Mouse (Mus musculus) frontal cortex, postnatal 25 days (tissue): ENCODE data around the gene Igsf21.

Experiments
- DNase-seq, 2 experiments: peaks; one replicate each; pipeline ENCODE4 v3.0.0; 2022; ENCODE audit warnings: low spot score in 2 of 2

Igsf21 gene

GRCm38 (mm10) chr4:140246180-140247005, at the start of gene Igsf21:
Gene Igsf21, minus strand, starts transcription at chr4:140246784.
- no peak for DNase-seq

DNA sequence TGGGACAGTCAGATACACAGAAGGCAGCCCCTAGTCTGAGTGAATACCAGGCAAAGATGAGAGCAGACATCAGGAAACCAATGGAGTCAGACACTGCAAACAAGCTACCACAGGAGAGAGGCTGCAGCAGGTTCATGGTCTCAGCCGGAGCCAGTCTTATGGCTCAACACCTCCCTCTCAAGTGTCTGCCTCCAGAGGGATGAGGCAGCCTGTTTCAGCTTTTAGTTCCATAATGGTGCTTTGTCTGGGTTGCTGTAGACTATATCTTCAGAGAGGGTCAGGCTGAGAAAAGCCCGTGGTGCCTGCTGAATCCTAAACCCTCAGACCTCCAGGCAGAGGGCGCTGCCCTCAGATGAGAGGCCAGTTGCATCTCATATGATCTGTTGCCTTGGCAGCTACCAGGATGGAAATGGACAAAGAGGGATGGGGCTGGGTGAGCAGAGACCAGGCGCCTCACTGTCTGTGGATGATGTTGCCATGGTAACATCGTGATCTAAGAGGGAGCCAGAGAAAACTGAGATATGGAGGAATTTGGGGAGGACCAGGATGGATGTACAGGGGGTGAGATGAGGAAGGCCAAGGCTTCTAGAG, 39.2 kb upstream of the Igsf21 start:
- DNase-seq: peak in 1 of 2 experiments; percentile 20

DNA sequence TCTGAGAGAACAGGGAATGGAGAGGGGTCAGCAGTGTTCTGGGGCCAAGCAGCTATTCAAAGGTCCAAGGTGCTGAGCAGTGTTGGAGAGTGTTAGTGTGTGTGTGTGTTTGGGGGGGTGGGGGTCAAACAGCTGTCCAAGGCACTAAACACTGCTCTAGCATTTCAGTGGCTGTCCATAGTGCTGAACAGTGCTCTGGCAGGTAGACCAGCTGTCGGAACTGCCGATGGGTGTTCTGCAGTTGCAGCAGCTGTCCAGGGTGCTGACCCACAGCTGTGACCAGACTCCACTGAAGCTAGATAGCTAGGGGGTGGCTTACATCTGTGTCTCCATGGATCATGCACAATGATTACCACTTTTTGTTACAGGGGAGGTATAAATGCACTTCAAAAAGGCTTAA, 36.8 kb upstream of the Igsf21 start:
- no peak for DNase-seq

- DNase-seq: peak in 1 of 2 experiments; percentile 27
Measured at GRCm38 (mm10) chr4:140278269-140278668, 31.7 kb upstream of the Igsf21 start.

- DNase-seq: no peak
Measured at GRCm38 (mm10) chr4:140271913-140272312, 25.3 kb upstream of the Igsf21 start.

DNA sequence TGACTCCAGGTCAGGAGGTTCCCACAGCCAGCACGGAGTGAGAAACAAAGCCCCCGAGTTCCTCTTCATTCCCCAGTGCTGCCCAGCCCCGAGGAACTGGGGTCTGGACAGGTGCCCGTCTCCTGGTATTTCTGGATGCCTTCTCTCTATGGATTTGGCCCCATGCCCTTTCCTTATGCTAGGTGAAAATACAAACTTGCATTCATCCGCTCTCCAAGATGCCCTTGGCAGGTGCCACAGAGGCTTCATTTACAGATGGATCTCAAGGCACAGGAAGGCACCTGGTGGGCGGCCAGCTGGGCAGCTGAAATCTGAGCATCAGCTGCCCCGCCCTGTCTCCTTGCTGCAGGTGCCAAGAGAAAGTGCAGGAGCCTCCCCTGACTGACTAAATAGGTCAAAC, 23.9 kb upstream of the Igsf21 start:
- no peak for DNase-seq

GRCm38 (mm10) chr4:140269184-140269840, 22.7 kb upstream of the Igsf21 start:
- DNase-seq: no peak

DNA sequence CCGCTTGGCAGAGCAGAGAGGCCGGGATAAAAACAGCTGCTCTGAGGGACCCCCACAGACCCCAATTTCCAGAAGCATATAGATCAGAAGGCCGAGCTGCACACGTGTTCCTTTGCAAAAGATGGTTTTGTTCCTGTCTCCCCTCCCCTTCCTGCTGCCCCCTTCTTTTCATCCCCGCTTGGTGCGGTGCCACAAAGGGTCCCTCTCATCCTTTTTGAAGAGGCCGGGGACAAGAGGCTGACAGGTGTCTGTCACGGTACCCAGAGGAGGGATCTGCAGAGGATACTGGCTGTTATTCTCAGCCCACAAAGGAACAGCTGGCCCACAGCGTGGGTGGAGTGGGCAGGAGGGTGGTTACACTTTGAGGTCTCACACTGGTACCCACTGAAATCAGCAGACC, 21.3 kb upstream of the Igsf21 start:
- no peak for DNase-seq

GRCm38 (mm10) chr4:140267086-140267485, 20.5 kb upstream of the Igsf21 start:
- DNase-seq: no peak

- DNase-seq: no peak
Measured at GRCm38 (mm10) chr4:140258968-140259367, 12.4 kb upstream of the Igsf21 start.

- DNase-seq: no peak
Measured at GRCm38 (mm10) chr4:140252369-140252768, 5.8 kb upstream of the Igsf21 start.

GRCm38 (mm10) chr4:140249011-140249744, 2.6 kb upstream of the Igsf21 start:
- no peak for DNase-seq

GRCm38 (mm10) chr4:140248396-140248795, 1.8 kb upstream of the Igsf21 start:
- no peak for DNase-seq

GRCm38 (mm10) chr4:140247006-140248003, 721 bp upstream of the Igsf21 start:
- DNase-seq: no peak

DNA sequence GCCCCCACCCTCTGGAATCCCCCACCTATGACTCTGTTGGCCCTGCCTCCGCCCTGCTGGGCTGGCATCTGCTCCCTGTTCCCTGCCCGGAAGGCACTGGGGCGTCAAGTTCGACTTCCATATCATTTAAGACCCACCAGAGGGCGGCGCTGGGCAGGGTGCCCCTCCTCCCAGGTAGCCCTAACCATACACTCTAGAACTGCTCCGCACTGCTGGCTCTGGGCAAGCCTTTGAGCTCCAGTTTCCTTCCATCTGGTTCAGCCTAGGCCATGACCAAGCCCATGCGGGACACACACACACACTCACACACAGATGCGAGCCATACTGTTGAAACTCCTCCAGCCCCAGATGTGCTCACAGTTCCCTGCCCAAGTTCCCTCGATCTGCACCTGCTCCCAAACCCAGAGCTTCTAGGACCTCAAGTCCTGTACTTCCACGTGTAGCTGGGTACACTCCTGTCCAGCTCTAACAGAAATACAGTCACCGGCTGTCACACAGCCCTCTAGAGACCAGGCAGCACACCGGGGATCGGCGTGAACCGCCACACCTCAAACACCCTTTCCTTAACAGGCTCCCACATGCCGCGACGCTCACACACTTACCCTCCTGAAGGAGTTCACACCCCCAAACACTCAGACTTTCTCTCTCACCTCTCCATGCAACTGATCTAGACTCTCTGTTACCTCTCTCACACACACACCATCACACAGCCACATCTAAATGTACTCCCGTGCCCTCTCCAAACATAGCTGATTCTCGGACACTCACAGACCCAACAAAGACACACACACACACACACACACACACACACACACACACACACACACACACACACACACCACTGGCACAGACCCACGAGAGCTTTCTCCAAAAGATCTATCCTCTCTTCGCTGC, 1.1 kb downstream of the Igsf21 start:
- no peak for DNase-seq

DNA sequence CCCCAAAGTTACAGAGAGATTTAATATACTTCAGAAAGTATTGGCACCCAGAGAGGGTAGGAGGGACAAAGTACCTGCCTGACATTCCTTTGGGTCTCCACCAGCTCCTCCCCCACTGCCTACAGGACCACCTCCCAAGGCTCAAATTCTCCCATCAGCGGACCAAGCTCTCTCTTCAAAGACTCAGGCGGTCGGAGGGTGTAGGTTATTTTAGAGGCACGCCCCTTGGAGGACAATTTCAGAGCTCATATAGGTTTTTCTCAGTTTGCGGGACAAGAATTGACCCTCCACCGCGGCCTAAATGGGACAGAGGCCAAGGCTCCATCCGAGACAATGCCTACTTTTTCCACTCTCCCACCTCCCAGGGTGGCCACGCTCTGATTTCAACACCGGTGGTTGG, 1.7 kb downstream of the Igsf21 start:
- DNase-seq: no peak

- no peak for DNase-seq
Measured at GRCm38 (mm10) chr4:140244161-140244813, 2.3 kb downstream of the Igsf21 start.

- DNase-seq: no peak
Measured at GRCm38 (mm10) chr4:140243231-140243630, 3.4 kb downstream of the Igsf21 start.

- no peak for DNase-seq
Measured at GRCm38 (mm10) chr4:140242291-140242690, 4.3 kb downstream of the Igsf21 start.
